In genomic region chr12:5176716-5177341, GRCm38 (mm10) we compare ENCODE assay signal across 15 mouse cellular contexts.
A peak's percentile ranks its signal among the peaks of the same experiment; 100 is the strongest.
DNase-seq lines count a peak whose midpoint lies in the region; ATAC-seq lines count a peak whose summit lies in the region.
"Had no signal": no experiment of that assay in that cellular context is flagged by ENCODE, and none has a peak within 500 bp of the region (broad histone marks: within the 10 kb centered on the region; RNA-seq: fewer than 3 reads in every experiment).

No protein-coding gene starts in this region.

- no peak overlapping the region for H3K4me3 ChIP-seq in kidney, embryonic 16.5 days (ENCODE audit: low read length)
- no peak overlapping the region for H3K4me3 ChIP-seq in kidney, embryonic 15.5 days (replicated peaks)
- H3K4me3 ChIP-seq: erythroblast, embryonic 14.5 days; heart, embryonic 15.5 days; midbrain, embryonic 12.5 days; neural tube, embryonic 12.5 days had no signal

- H3K4me2 ChIP-seq in kidney, embryonic 16.5 days (replicated peaks; ENCODE audit: low read depth, low read length): no peak overlapping the region
- H3K4me2 ChIP-seq in kidney, embryonic 15.5 days: no peak overlapping the region
- H3K4me2 ChIP-seq: heart, embryonic 15.5 days; lung, embryonic 14.5 days; midbrain, embryonic 12.5 days; neural tube, embryonic 12.5 days had no signal

- ATAC-seq in kidney, embryonic 16.5 days (ENCODE audit: low FRiP score, low TSS enrichment): peak; percentile 53; the same call in 1 of the 2 replicates
- ATAC-seq in kidney, embryonic 15.5 days (replicated peaks; ENCODE audit: low FRiP score): no peak
- ATAC-seq in CD4-positive, CD25-positive, alpha-beta regulatory T cell, adult 4 months: no peak
- ATAC-seq: hindbrain, embryonic 16.5 days had no signal

- WGBS in kidney, embryonic 16.5 days: 51% methylated on average over 5 of the region's 5 CpGs
- 49% methylated on average over 5 of the region's 5 CpGs for WGBS in kidney, embryonic 15.5 days

- no peaks in the 10 kb centered on the region for H3K36me3 ChIP-seq in kidney, embryonic 16.5 days (ENCODE audit: insufficient read depth, low read length)
- H3K36me3 ChIP-seq in kidney, embryonic 15.5 days: no peaks in the 10 kb centered on the region
- H3K36me3 ChIP-seq: heart, embryonic 15.5 days; midbrain, embryonic 12.5 days; neural tube, embryonic 12.5 days had no signal

- no peaks in the 10 kb centered on the region for H3K27me3 ChIP-seq in kidney, embryonic 16.5 days (ENCODE audit: insufficient read depth, low read length)
- no peaks in the 10 kb centered on the region for H3K27me3 ChIP-seq in kidney, embryonic 15.5 days
- H3K27me3 ChIP-seq: heart, embryonic 15.5 days; midbrain, embryonic 12.5 days; neural tube, embryonic 12.5 days had no signal

- H3K9me3 ChIP-seq in kidney, embryonic 16.5 days (ENCODE audit: low read length): no peaks in the 10 kb centered on the region
- no peaks in the 10 kb centered on the region for H3K9me3 ChIP-seq in kidney, embryonic 15.5 days (replicated peaks)
- H3K9me3 ChIP-seq: heart, embryonic 15.5 days; midbrain, embryonic 12.5 days; neural tube, embryonic 12.5 days had no signal

- H3K27ac ChIP-seq in kidney, embryonic 16.5 days (ENCODE audit: low read length): no peak overlapping the region
- no peak overlapping the region for H3K27ac ChIP-seq in kidney, embryonic 15.5 days
- H3K27ac ChIP-seq: heart, embryonic 15.5 days; midbrain, embryonic 12.5 days; neural tube, embryonic 12.5 days had no signal

- peak; percentile 20 for DNase-seq in urinary bladder, postnatal 14 days (ENCODE audit: low spot score)
- no peak for DNase-seq in urinary bladder, adult 2 months (ENCODE audit: low spot score)
- DNase-seq in adrenal gland, postnatal 4 days (ENCODE audit: low spot score in 2 of 2): peak; percentile 14 to 59
- DNase-seq in B cell, adult 2 months: no peak
- no peak for DNase-seq in right cerebral cortex, postnatal 36 days (ENCODE audit: low spot score in 2 of 2)
- DNase-seq: lung, embryonic 14.5 days; right cerebral cortex, postnatal 14 days had no signal

- H3K9ac ChIP-seq in kidney, embryonic 16.5 days (replicated peaks; ENCODE audit: low read length): no peak overlapping the region
- H3K9ac ChIP-seq in kidney, embryonic 15.5 days: no peak overlapping the region
- H3K9ac ChIP-seq: heart, embryonic 15.5 days; lung, embryonic 14.5 days; midbrain, embryonic 12.5 days; neural tube, embryonic 12.5 days had no signal

- no peaks in the 10 kb centered on the region for H3K4me1 ChIP-seq in kidney, embryonic 16.5 days (ENCODE audit: insufficient read depth, low read length)
- H3K4me1 ChIP-seq in kidney, embryonic 15.5 days: peaks cover 4% of the 10 kb centered on the region; the same call in 1 of the 2 replicates
- H3K4me1 ChIP-seq: neural tube, embryonic 12.5 days had no signal

Comparison
In these comparisons a context has a peak if more than half of its experiments do, and no peak if none do; other contexts are left out.
1. DNase-seq: peak in urinary bladder, postnatal 14 days (single experiment) and adrenal gland, postnatal 4 days (2 of 2); none in urinary bladder, adult 2 months (single experiment), B cell, adult 2 months (0 of 2) and right cerebral cortex, postnatal 36 days (0 of 2).